Mouse (Mus musculus) cerebellum, adult 2 months (tissue): Measurements from ENCODE around the gene Tcf19.

Experiments
- CTCF ChIP-seq: fragments of 200-500 bp; IDR thresholded peaks from 2 replicates; pipeline ENCODE4 v1.5.1; 2011; ENCODE audit warnings: low read depth, mild to moderate bottlenecking, control low read depth, low read length, moderate library complexity, borderline replicate concordance; ENCODE audit not compliant: insufficient read depth
- POLR2A ChIP-seq: fragments of 200-500 bp; IDR thresholded peaks from 2 replicates; pipeline ENCODE4 v1.6.1; 2011; ENCODE audit warnings: low read length, control low read depth, borderline replicate concordance; ENCODE audit not compliant: insufficient read depth

GRCm38 (mm10) chr17:35544680-35545079 lies 28.1 kb upstream of the Tcf19 start:
- TF ChIP-seq POLR2A (no peak), CTCF (peak; percentile 69)
